Mouse (Mus musculus) brain, embryonic 14.5 days (tissue): ENCODE measurements around the gene Cebpzos. TPM values are rescaled to one million over a fixed set of nuclear protein-coding genes. Genes with fewer than 3 reads are reported as not detected.

Experiments
- DNase-seq: peaks from one replicate; pipeline ENCODE4 v3.0.0-alpha.2; 2011; ENCODE audit warnings: low read depth
- CTCF ChIP-seq: fragments of 200-500 bp; IDR thresholded peaks from 2 replicates; pipeline ENCODE4 v1.5.1; 2012; ENCODE audit warnings: inconsistent platforms, mild to moderate bottlenecking, moderate library complexity, borderline replicate concordance; ENCODE audit not compliant: insufficient read depth, insufficient read length; ENCODE audit errors: extremely low read depth
- POLR2A ChIP-seq: fragments of 200-500 bp; IDR thresholded peaks from 2 replicates; pipeline ENCODE4 v1.6.1; 2012; ENCODE audit warnings: mild to moderate bottlenecking, inconsistent platforms, borderline replicate concordance; ENCODE audit not compliant: poor library complexity, insufficient read depth, insufficient read length, severe bottlenecking; ENCODE audit errors: extremely low read depth
- polyA plus RNA-seq: library from polyadenylated mRNA; depleted of rRNA; stranded (reverse); fragments of >200 nt; gene quantifications from 2 replicates; pipeline ENCODE4 v1.2.3, GENCODE M21; 2012; rRNA removed

Gene Cebpzos
- polyA plus RNA-seq = 31.9 and 40.6 TPM in 2 replicates

DNA sequence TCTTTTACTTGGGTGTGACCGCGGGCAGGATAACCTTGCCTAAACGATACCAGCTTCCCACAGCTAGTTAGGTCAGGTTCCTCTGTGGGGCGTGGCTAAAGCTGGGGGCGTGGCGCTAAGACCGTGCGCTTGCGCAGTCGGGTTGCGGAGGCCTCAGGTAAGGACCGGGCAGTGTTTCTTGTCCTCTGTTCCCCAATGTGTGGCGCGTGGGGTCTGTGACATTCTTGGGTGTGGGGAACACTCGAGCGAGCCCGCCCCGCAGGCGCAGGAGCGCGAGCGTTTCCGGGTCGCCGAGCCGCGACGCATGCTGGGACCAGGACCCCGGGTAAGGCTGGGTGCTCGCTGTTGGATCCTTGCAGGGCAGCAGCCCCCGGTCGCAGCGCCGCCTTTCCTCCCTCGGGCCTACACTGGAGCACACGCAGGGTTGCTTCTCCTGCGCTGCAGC, at the start of gene Cebpzos:
Cebpzos (plus strand) TSS at position 132 of the 445 bp plus-strand sequence.
- DNase-seq = peak; percentile 96
- peak; percentile 70 for TF ChIP-seq POLR2A
- no peak for TF ChIP-seq CTCF

DNA sequence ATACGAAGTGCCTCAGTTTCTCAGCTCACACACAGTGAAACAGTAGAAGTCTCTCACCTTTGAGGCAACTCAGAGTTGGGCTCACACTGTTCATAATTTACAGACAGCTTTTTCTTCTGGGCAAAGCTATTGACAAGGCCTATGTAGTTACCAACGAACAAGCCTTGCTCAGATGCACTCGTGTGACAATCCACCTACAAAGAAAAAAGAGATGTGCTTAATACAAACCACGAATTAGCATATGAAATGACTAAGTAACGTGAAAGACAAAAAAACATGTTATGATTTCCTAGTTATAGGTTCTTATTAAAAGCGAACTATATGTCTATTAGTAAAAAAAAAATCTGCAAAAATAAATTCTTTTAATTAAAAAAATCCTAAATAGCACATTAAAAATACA, 42.4 kb upstream of the Cebpzos start:
- no peak for DNase-seq
- TF ChIP-seq POLR2A (no peak), CTCF (no peak)

DNA sequence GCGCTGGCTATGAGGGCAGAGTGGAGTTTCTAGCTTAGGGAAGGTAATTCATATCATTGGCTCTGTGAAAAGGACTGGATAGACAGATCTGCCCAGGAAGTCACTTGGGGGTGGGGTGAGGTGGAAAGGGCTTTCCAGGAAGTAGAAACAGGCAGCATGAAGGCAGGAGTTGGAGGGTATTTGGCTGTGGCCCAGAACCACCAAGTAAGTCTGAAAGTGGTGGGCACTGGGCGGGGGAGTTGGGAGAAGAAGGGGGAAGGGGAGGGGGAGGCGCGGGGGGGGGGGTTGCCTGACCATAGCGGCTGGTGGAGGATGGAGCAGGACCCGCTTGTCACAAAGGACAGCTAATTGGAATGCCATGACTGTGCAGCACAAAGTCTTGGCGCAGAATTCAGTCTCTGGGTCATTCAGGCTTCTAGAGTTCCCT, 34.4 kb upstream of the Cebpzos start:
- peak; percentile 62 for DNase-seq
- TF ChIP-seq POLR2A (no peak), CTCF (no peak)

DNA sequence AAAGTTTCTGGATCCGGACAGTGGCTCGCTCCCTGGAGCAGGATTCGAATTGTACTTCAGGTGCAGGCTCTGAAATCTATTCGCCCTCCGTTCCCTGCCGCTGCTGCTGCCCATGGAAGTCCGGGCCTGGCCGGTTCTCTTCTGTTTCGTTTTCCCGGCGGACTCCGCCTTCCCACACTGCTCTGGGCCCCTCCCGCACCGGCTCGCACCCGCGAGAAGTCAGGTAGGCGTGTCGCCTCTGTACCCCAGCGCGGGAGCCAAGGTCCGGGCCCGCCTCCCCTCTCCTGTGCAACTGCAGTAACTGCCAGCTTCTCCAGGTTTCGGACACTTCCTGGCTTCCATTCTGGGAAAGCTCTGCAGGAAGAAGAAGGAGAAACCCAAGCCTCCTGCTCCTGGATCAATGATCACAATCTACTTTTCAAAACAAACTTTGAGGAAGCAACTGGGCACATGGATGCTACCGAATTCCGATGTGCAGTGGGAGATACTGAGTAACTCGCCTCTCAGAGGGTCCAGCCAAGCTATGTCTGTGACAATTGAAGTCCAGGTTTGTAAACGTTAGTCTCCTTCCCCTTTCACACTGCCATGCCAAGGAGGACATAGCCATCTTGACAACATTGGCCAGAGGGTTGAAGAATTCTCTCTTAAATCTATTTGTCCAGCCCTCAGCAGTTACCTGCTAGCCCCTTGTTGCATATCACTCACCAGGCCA, 33.7 kb upstream of the Cebpzos start, which contains the start of gene Eif2ak2:
Eif2ak2 (minus strand) TSS at position 173 of the 712 bp plus-strand sequence.
- TF ChIP-seq CTCF = no peak
- no peak for TF ChIP-seq POLR2A
- DNase-seq = peak; percentile 78

DNA sequence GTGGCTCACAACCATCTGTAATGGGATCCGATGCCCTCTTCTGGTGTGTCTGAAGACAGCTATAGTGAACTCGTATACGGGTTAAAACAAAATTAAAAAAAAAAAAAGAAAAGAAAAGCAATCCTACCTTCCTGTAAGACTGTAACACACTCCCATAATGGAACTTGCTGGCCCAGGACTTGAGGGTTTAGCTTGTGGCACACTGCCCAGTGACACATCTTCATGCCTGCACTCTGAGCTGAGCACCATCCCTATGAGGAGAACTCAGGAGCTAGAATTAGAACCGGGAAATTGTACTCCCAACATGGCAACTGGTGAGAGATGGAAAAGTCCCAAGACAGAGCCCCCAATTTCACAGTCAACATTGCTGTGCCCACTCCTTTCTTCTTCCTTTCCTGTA, 33.0 kb upstream of the Cebpzos start:
- no peak for DNase-seq

DNA sequence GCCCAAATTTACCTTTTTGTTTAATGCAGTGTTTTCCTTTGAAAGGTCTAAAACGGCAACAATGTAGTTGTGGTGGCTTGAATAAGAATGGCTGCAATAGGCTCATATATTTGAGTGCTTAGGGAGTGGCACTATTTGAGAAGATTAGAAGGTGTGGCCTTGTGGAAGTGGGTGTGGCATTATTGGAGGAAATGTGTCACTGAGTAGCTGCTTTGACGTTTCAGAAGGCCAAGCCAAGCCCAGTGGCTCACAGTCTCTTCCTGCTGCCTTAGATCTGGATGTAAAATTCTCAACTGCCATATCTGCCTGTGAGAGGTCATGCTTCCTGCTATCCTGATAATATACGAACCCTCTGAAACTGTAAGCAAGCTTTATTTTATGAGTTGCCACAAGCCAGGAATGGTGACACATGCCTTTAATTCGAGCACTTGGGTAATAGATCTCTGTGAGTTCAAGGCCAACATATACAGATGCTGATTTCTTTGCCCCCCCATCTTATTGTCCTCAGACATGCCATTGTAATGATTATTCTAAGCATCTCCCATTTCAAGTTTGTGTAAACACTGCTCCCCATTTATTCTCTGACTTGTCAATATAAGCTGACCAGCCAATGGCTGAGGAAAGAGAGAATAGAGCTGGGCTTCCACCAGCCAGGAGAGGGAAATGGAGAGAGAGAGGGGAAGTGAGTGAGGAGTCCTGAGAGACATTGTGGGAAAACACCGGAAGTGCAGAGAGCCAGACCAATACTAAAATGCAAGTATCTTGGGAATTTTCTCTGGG, 30.8 kb upstream of the Cebpzos start:
- TF ChIP-seq POLR2A (no peak), CTCF (no peak)
- DNase-seq = no peak

More for the DNA sequence above, 33.0 kb upstream of the Cebpzos start:
- no peak for TF ChIP-seq POLR2A
- no peak for TF ChIP-seq CTCF

DNA sequence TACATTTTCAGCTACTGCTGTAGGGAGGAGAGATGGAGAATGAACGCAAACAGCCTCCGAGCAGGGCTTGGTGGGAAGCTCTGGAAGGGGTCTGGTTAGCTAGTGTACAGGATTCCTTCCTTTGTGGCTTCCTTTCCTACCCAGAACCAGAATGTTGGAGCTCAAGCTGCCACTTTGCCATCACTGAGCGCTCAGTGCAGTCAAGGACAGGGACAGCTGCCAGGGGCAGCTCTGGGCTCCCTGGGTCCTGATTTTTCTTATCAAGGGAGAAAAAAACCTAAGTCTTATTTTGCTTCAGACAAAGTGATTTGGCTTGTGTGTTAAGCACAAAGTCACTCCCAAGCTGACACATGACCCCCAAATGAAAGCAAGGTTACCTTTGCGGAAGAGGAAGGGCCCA, 27.7 kb upstream of the Cebpzos start:
- DNase-seq = no peak

DNA sequence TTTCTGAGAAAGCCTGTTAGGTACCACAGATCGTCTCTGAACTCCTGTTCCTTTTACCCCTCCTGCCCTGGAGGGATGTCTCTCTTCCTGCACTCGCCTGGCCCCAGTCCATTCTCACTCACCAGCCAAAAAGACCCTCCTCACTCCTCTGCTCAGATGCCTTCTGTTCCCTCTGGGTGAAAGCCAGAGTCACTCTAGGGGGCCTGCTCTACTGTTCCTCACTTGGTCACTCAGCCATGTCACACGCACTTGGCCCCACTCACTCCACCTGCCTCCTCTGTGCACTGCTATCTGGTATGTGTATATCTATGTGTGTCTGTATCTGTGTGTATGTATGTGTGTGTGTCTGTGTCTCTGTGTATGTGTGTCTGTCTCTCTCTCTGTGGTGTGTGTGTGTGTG, 27.1 kb upstream of the Cebpzos start:
- TF ChIP-seq POLR2A (no peak), CTCF (no peak)
- DNase-seq = peak; percentile 48

More for the DNA sequence above, 27.7 kb upstream of the Cebpzos start:
- TF ChIP-seq POLR2A = no peak
- TF ChIP-seq CTCF = no peak

DNA sequence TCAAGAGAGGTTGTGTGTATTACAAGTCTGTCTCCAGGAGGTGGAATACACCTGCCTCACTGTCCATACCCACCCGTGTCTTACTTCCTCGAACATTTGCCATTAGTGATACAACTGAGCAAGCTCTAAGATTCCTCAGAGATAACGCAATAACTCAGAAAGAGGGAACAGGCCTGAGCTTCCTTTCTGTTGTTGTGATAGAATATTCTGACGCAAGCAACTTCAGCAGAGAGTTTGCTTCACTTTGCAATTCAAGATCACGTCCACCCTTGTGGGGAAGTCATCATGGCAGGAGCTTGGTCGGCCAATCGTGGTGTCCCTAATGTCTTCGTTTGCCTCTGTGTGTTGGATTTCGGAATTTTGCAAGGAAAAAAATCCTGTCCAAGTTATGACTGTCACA, 25.3 kb upstream of the Cebpzos start:
- DNase-seq = no peak
- TF ChIP-seq CTCF (no peak), POLR2A (no peak)

DNA sequence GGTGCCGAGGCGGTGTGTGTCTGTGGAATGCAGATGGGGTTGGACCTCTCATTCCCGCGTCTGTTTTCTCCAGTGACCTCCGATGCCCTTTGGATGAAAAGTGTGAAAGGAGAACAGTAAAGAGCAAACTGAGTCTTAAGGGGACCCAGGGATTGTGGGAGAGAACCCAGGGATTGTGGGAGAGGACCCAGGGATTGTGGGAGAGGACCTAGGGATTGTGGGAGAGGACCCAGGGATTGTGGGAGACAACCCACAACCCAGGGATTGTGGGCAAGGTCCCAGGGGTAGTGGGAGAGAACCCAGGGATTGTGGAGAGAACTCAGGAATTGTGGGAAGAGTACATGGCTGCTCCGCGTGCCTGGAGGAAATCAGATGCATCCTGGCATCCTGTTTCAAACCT, 21.3 kb upstream of the Cebpzos start:
- TF ChIP-seq POLR2A = no peak
- no peak for TF ChIP-seq CTCF
- DNase-seq = no peak

DNA sequence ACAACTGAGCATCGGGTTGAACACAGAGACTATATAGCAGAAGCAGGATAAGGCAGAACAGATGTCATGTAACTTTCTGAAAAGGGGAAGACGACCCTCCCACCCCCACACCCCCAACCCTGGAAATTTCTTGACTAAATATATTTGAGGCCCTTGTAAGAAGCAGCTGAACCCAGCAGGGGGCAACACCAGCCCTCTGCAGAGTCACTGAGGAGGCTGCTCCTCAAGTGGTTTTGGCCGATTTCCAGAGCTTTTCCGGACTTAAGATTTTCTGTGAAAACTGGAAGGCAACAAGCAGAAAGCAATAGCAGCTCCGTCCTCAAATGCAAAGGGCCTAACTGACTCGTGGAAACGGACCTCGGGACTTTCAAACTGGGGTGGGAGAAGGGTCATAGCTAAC, 20.9 kb upstream of the Cebpzos start:
- peak; percentile 54 for TF ChIP-seq CTCF
- no peak for TF ChIP-seq POLR2A
- DNase-seq = peak; percentile 89
